ENCODE assay signal across 18 mouse cellular contexts in genomic region chr19:41991926-41992477, GRCm38 (mm10). TPM values are rescaled to one million over a fixed set of nuclear protein-coding genes. Genes with fewer than 3 reads are reported as not detected.
DNase-seq lines count a peak whose midpoint lies in the region; ATAC-seq and TF ChIP-seq lines count a peak whose summit lies in the region.
"Had no signal": no experiment of that assay in that cellular context is flagged by ENCODE, and none has a peak within 500 bp of the region (broad histone marks: within the 10 kb centered on the region; RNA-seq: fewer than 3 reads in every experiment).

No protein-coding gene starts in this region.

- no peaks in the 10 kb centered on the region for H3K9me3 ChIP-seq in forebrain, embryonic 13.5 days (replicated peaks)
- H3K9me3 ChIP-seq in forebrain, embryonic 10.5 days, result no peaks in the 10 kb centered on the region
- H3K9me3 ChIP-seq in hindbrain, embryonic 15.5 days, result no peaks in the 10 kb centered on the region
- no peaks in the 10 kb centered on the region for H3K9me3 ChIP-seq in hindbrain, embryonic 12.5 days (replicated peaks)
- no peaks in the 10 kb centered on the region for H3K9me3 ChIP-seq in lung, postnatal 0 days (ENCODE audit: low read length)
- H3K9me3 ChIP-seq: liver, embryonic 13.5 days; midbrain, embryonic 13.5 days; neural tube, embryonic 12.5 days had no signal

- TF ChIP-seq EP300 in lung, postnatal 0 days (IDR thresholded peaks at IDR 0.05), result no peak

- DNase-seq in forebrain, embryonic 10.5 days (ENCODE audit: extremely low spot score, low spot score), result no peak
- no peak for DNase-seq in lung, postnatal 0 days (ENCODE audit: low spot score)
- no peak for DNase-seq in lung, postnatal 25 days (ENCODE audit: low spot score)
- DNase-seq in adrenal gland, postnatal 10 days, result no peak
- DNase-seq: gastrocnemius, postnatal 10 days; liver, embryonic 13.5 days; lung, postnatal 14 days; right cerebral cortex, adult 18-20 months; thymus, postnatal 36 days had no signal

- no peak overlapping the region for H3ac ChIP-seq in myocyte (ENCODE audit: control insufficient read depth, insufficient read length)

- TF ChIP-seq CTCF in lung, postnatal 0 days (IDR thresholded peaks at IDR 0.05), result no peak

- no peak overlapping the region for H3K27ac ChIP-seq in forebrain, embryonic 13.5 days
- H3K27ac ChIP-seq in forebrain, embryonic 10.5 days, result no peak overlapping the region
- H3K27ac ChIP-seq in hindbrain, embryonic 15.5 days (replicated peaks), result peak overlapping the region; percentile 48
- H3K27ac ChIP-seq in hindbrain, embryonic 12.5 days, result no peak overlapping the region
- H3K27ac ChIP-seq in lung, postnatal 0 days (ENCODE audit: low read length), result peak overlapping the region; percentile 12; the same call in 1 of the 2 replicates
- H3K27ac ChIP-seq: liver, embryonic 13.5 days; midbrain, embryonic 13.5 days; neural tube, embryonic 12.5 days; stomach, postnatal 0 days had no signal

- H3K4me3 ChIP-seq in forebrain, embryonic 13.5 days, result no peak overlapping the region
- H3K4me3 ChIP-seq in forebrain, embryonic 10.5 days, result no peak overlapping the region
- H3K4me3 ChIP-seq in hindbrain, embryonic 15.5 days, result no peak overlapping the region
- H3K4me3 ChIP-seq in hindbrain, embryonic 12.5 days, result no peak overlapping the region
- H3K4me3 ChIP-seq in lung, postnatal 0 days (ENCODE audit: low read depth, low read length), result no peak overlapping the region
- H3K4me3 ChIP-seq in myocyte, result no peak overlapping the region
- H3K4me3 ChIP-seq: liver, embryonic 13.5 days; midbrain, embryonic 13.5 days; neural tube, embryonic 12.5 days had no signal

- H3K4me2 ChIP-seq in forebrain, embryonic 13.5 days, result no peak overlapping the region
- H3K4me2 ChIP-seq in hindbrain, embryonic 15.5 days, result no peak overlapping the region
- no peak overlapping the region for H3K4me2 ChIP-seq in hindbrain, embryonic 12.5 days (replicated peaks)
- H3K4me2 ChIP-seq in lung, postnatal 0 days (replicated peaks; ENCODE audit: low read depth, low read length), result no peak overlapping the region
- peak overlapping the region; percentile 71 for H3K4me2 ChIP-seq in myocyte (ENCODE audit: low read depth)
- H3K4me2 ChIP-seq: liver, embryonic 13.5 days; midbrain, embryonic 13.5 days; neural tube, embryonic 12.5 days had no signal

- ATAC-seq in forebrain, embryonic 13.5 days, result no peak
- ATAC-seq in hindbrain, embryonic 15.5 days (ENCODE audit: low FRiP score, low read depth), result no peak
- no peak for ATAC-seq in hindbrain, embryonic 12.5 days (ENCODE audit: low FRiP score)
- no peak for ATAC-seq in lung, postnatal 0 days
- ATAC-seq: midbrain, embryonic 13.5 days had no signal

- H3K9ac ChIP-seq in forebrain, embryonic 13.5 days, result 0 out of 2 replicates have a peak overlapping the region, but pooled peaks have one; percentile 5
- no peak overlapping the region for H3K9ac ChIP-seq in hindbrain, embryonic 15.5 days
- H3K9ac ChIP-seq in hindbrain, embryonic 12.5 days, result no peak overlapping the region
- no peak overlapping the region for H3K9ac ChIP-seq in lung, postnatal 0 days (replicated peaks; ENCODE audit: low read depth)
- H3K9ac ChIP-seq: liver, embryonic 13.5 days; midbrain, embryonic 13.5 days; neural tube, embryonic 12.5 days had no signal

- H3K4me1 ChIP-seq in forebrain, embryonic 13.5 days, result peaks cover 18% of the 10 kb centered on the region
- peaks cover 27% of the 10 kb centered on the region for H3K4me1 ChIP-seq in forebrain, embryonic 10.5 days
- H3K4me1 ChIP-seq in hindbrain, embryonic 15.5 days (replicated peaks), result peaks cover 11% of the 10 kb centered on the region
- H3K4me1 ChIP-seq in hindbrain, embryonic 12.5 days, result peaks cover 8% of the 10 kb centered on the region
- H3K4me1 ChIP-seq in lung, postnatal 0 days (ENCODE audit: insufficient read depth, low read depth, low read length), result peaks cover 10% of the 10 kb centered on the region
- H3K4me1 ChIP-seq: neural tube, embryonic 12.5 days had no signal

- peaks cover 91% of the 10 kb centered on the region for H3K79me2 ChIP-seq in myocyte (ENCODE audit: control insufficient read depth, insufficient read depth)

- TF ChIP-seq POLR2A in myocyte (IDR thresholded peaks at IDR 0.05; ENCODE audit: insufficient read length, low read depth), result no peak

- H3K27me3 ChIP-seq in forebrain, embryonic 13.5 days, result no peaks in the 10 kb centered on the region
- no peaks in the 10 kb centered on the region for H3K27me3 ChIP-seq in forebrain, embryonic 10.5 days (ENCODE audit: poor library complexity, severe bottlenecking)
- no peaks in the 10 kb centered on the region for H3K27me3 ChIP-seq in hindbrain, embryonic 15.5 days
- H3K27me3 ChIP-seq in hindbrain, embryonic 12.5 days, result no peaks in the 10 kb centered on the region
- no peaks in the 10 kb centered on the region for H3K27me3 ChIP-seq in lung, postnatal 0 days (replicated peaks; ENCODE audit: insufficient read depth, low read length)
- no peaks in the 10 kb centered on the region for H3K27me3 ChIP-seq in myocyte (ENCODE audit: control insufficient read depth, insufficient read depth, insufficient read length)
- H3K27me3 ChIP-seq: liver, embryonic 13.5 days; midbrain, embryonic 13.5 days; neural tube, embryonic 12.5 days had no signal

- WGBS in forebrain, embryonic 13.5 days, result 25% methylated on average over 6 of the region's 6 CpGs
- WGBS in forebrain, embryonic 10.5 days, result 39% methylated on average over 6 of the region's 6 CpGs
- WGBS in hindbrain, embryonic 15.5 days, result 24% methylated on average over 6 of the region's 6 CpGs
- WGBS in hindbrain, embryonic 12.5 days, result 31% methylated on average over 6 of the region's 6 CpGs
- WGBS in lung, postnatal 0 days, result 49% methylated on average over 6 of the region's 6 CpGs

- H3K36me3 ChIP-seq in forebrain, embryonic 13.5 days (ENCODE audit: poor library complexity, severe bottlenecking), result no peaks in the 10 kb centered on the region
- no peaks in the 10 kb centered on the region for H3K36me3 ChIP-seq in forebrain, embryonic 10.5 days (replicated peaks)
- no peaks in the 10 kb centered on the region for H3K36me3 ChIP-seq in hindbrain, embryonic 15.5 days
- H3K36me3 ChIP-seq in hindbrain, embryonic 12.5 days, result no peaks in the 10 kb centered on the region
- no peaks in the 10 kb centered on the region for H3K36me3 ChIP-seq in lung, postnatal 0 days (ENCODE audit: insufficient read depth, low read length)
- peaks cover 7% of the 10 kb centered on the region for H3K36me3 ChIP-seq in myocyte (ENCODE audit: control insufficient read depth, insufficient read depth)
- H3K36me3 ChIP-seq: liver, embryonic 13.5 days; midbrain, embryonic 13.5 days; neural tube, embryonic 12.5 days had no signal

TF ChIP-seq in myocyte, 11 proteins besides CTCF, POLR2A, EP300 and RAD21 (continues in another document):
- TF ChIP-seq USF1 (IDR thresholded peaks at IDR 0.05; ENCODE audit: low read depth), result no peak

RNA-seq across cellular contexts. Expression of gene Ubtd1, which starts 10.4 kb away (rescaled TPM):
- 5.7 and 5.8 TPM in 2 replicates for polyA plus RNA-seq in forebrain, embryonic 13.5 days (2015; fragmentation: Nextera tagmentation; extraction: Ambion mirVana)
- 9.2 and 9.6 TPM in 2 replicates for polyA plus RNA-seq in forebrain, embryonic 10.5 days (2016; fragmentation: Nextera tagmentation; extraction: Ambion mirVana)
- polyA plus RNA-seq in hindbrain, embryonic 15.5 days (2015; fragmentation: Nextera tagmentation; extraction: Ambion mirVana), result 13.0 and 15.0 TPM in 2 replicates
- polyA plus RNA-seq in hindbrain, embryonic 12.5 days (2016; fragmentation: Nextera tagmentation; extraction: Ambion mirVana), result 15.9 and 16.2 TPM in 2 replicates
- 21.3 and 23.2 TPM in 2 replicates for polyA plus RNA-seq in lung, postnatal 0 days (2015; fragmentation: Nextera tagmentation; extraction: Ambion mirVana)
- 141 TPM for polyA plus RNA-seq in myocyte (2012; fragmentation: generic; extraction: Trizol)
- 10 to 100 TPM; 17.1 to 20.2 TPM for total RNA-seq in adrenal gland, postnatal 10 days (2021)

RNA-seq across cellular contexts. Expression of gene Mms19, which starts 11.0 kb away (rescaled TPM):
- polyA plus RNA-seq in forebrain, embryonic 13.5 days (2015; fragmentation: Nextera tagmentation; extraction: Ambion mirVana), result 32.6 and 35.2 TPM in 2 replicates
- 35.3 and 42.3 TPM in 2 replicates for polyA plus RNA-seq in forebrain, embryonic 10.5 days (2016; fragmentation: Nextera tagmentation; extraction: Ambion mirVana)
- polyA plus RNA-seq in hindbrain, embryonic 15.5 days (2015; fragmentation: Nextera tagmentation; extraction: Ambion mirVana), result 31.3 and 33.4 TPM in 2 replicates
- polyA plus RNA-seq in hindbrain, embryonic 12.5 days (2016; fragmentation: Nextera tagmentation; extraction: Ambion mirVana), result 33.1 and 39.0 TPM in 2 replicates
- 12.8 and 16.5 TPM in 2 replicates for polyA plus RNA-seq in lung, postnatal 0 days (2015; fragmentation: Nextera tagmentation; extraction: Ambion mirVana)
- polyA plus RNA-seq in myocyte (2012; fragmentation: generic; extraction: Trizol), result 34.2 TPM
- total RNA-seq in adrenal gland, postnatal 10 days (2021), result 10 to 100 TPM; 15.5 to 24.2 TPM

RNA-seq across cellular contexts. Expression of gene Ankrd2, which starts 43.8 kb away (rescaled TPM):
- 0.15 and 0.21 TPM in 2 replicates for polyA plus RNA-seq in forebrain, embryonic 13.5 days (2015; fragmentation: Nextera tagmentation; extraction: Ambion mirVana)
- polyA plus RNA-seq in forebrain, embryonic 10.5 days (2016; fragmentation: Nextera tagmentation; extraction: Ambion mirVana), result 0.42 TPM in 1 of 2 replicates, not detected in the other
- polyA plus RNA-seq in hindbrain, embryonic 15.5 days (2015; fragmentation: Nextera tagmentation; extraction: Ambion mirVana), result 1.0 and 1.3 TPM in 2 replicates
- polyA plus RNA-seq in hindbrain, embryonic 12.5 days (2016; fragmentation: Nextera tagmentation; extraction: Ambion mirVana), result not detected in 2 replicates
- 0.53 and 0.62 TPM in 2 replicates for polyA plus RNA-seq in lung, postnatal 0 days (2015; fragmentation: Nextera tagmentation; extraction: Ambion mirVana)
- polyA plus RNA-seq in myocyte (2012; fragmentation: generic; extraction: Trizol), result 110 TPM
- 1 to 10 TPM; 2.2 to 5.9 TPM for total RNA-seq in adrenal gland, postnatal 10 days (2021)
- polyA plus RNA-seq: embryonic facial prominence, embryonic 11.5 days; forebrain, embryonic 11.5 days had no signal

RNA-seq across cellular contexts. Expression of gene Hoga1, which starts 53.4 kb away (rescaled TPM):
- polyA plus RNA-seq in forebrain, embryonic 13.5 days (2015; fragmentation: Nextera tagmentation; extraction: Ambion mirVana), result 0.79 and 1.1 TPM in 2 replicates
- polyA plus RNA-seq in forebrain, embryonic 10.5 days (2016; fragmentation: Nextera tagmentation; extraction: Ambion mirVana), result 0.95 and 1.3 TPM in 2 replicates
- 1.6 and 1.8 TPM in 2 replicates for polyA plus RNA-seq in hindbrain, embryonic 15.5 days (2015; fragmentation: Nextera tagmentation; extraction: Ambion mirVana)
- polyA plus RNA-seq in hindbrain, embryonic 12.5 days (2016; fragmentation: Nextera tagmentation; extraction: Ambion mirVana), result 1.1 and 1.3 TPM in 2 replicates
- 4.9 and 6.4 TPM in 2 replicates for polyA plus RNA-seq in lung, postnatal 0 days (2015; fragmentation: Nextera tagmentation; extraction: Ambion mirVana)
- polyA plus RNA-seq in myocyte (2012; fragmentation: generic; extraction: Trizol), result 2.4 TPM
- 10 to 100 TPM; 24.6 to 39.9 TPM for total RNA-seq in adrenal gland, postnatal 10 days (2021)

RNA-seq across cellular contexts. Expression of gene Zdhhc16, which starts 58.7 kb away (rescaled TPM):
- 86.5 and 96.5 TPM in 2 replicates for polyA plus RNA-seq in forebrain, embryonic 13.5 days (2015; fragmentation: Nextera tagmentation; extraction: Ambion mirVana)
- 85.8 and 92.4 TPM in 2 replicates for polyA plus RNA-seq in forebrain, embryonic 10.5 days (2016; fragmentation: Nextera tagmentation; extraction: Ambion mirVana)
- 85.9 and 86.6 TPM in 2 replicates for polyA plus RNA-seq in hindbrain, embryonic 15.5 days (2015; fragmentation: Nextera tagmentation; extraction: Ambion mirVana)
- 75.8 and 76.4 TPM in 2 replicates for polyA plus RNA-seq in hindbrain, embryonic 12.5 days (2016; fragmentation: Nextera tagmentation; extraction: Ambion mirVana)
- 46.9 and 55.1 TPM in 2 replicates for polyA plus RNA-seq in lung, postnatal 0 days (2015; fragmentation: Nextera tagmentation; extraction: Ambion mirVana)
- 124 TPM for polyA plus RNA-seq in myocyte (2012; fragmentation: generic; extraction: Trizol)
- 10 to 100 TPM; 30.7 to 36.7 TPM for total RNA-seq in adrenal gland, postnatal 10 days (2021)

Comparison
In these comparisons a context has a peak if more than half of its experiments do, and no peak if none do; other contexts are left out.
1. H3K27ac ChIP-seq: peak in hindbrain, embryonic 15.5 days (single experiment) and lung, postnatal 0 days (single experiment); none in forebrain, embryonic 13.5 days (single experiment), forebrain, embryonic 10.5 days (single experiment) and hindbrain, embryonic 12.5 days (single experiment).
2. RNA of gene Ankrd2, which starts 43.8 kb away (polyA plus RNA-seq): 110 TPM in myocyte (single experiment); 1.0 to 1.3 TPM in hindbrain, embryonic 15.5 days, 0.53 to 0.62 TPM in lung, postnatal 0 days, 0.15 to 0.21 TPM in forebrain, embryonic 13.5 days, 0.42 TPM in forebrain, embryonic 10.5 days and not detected in hindbrain, embryonic 12.5 days; every median in the first group is over 10 times any median in the second.